ENCODE assay signal across 21 mouse cellular contexts in the genomic region with DNA sequence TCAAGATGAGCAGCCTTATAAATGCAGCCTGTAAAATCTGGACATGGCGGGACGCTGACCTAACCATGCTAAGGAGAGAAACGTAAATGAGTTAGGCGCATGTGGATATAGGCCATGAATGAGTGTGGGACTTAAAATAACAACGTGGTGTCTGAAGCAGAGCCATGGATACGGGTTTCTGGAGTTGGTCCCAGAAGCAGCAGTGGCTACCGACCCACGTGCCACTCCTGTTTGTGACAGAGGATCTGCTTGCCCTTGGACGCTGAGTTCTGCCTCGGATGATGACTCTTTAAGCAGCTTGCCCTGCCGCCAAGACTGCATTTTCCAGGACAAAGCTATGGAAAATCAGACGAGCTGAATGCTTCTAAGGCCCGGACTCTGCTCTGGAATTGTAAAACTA.
DNase-seq lines count a peak whose midpoint lies in the region; ATAC-seq lines count a peak whose summit lies in the region.
"Had no signal": no experiment of that assay in that cellular context is flagged by ENCODE, and none has a peak within 500 bp of the region (broad histone marks: within the 10 kb centered on the region; RNA-seq: fewer than 3 reads in every experiment).

No protein-coding gene starts in this region.

- H3K9me3 ChIP-seq in hindbrain, embryonic 16.5 days (ENCODE audit: control insufficient read depth, low read length) = no peaks in the 10 kb centered on the region
- no peaks in the 10 kb centered on the region for H3K9me3 ChIP-seq in hindbrain, embryonic 11.5 days (ENCODE audit: control insufficient read depth, low read length)
- H3K9me3 ChIP-seq: embryonic facial prominence, embryonic 10.5 days; forebrain, embryonic 13.5 days had no signal

- H3K4me2 ChIP-seq in hindbrain, embryonic 16.5 days (ENCODE audit: low read length) = no peak overlapping the region
- no peak overlapping the region for H3K4me2 ChIP-seq in hindbrain, embryonic 11.5 days (replicated peaks; ENCODE audit: low read depth, low read length)
- H3K4me2 ChIP-seq: forebrain, embryonic 13.5 days; midbrain, embryonic 11.5 days had no signal

- intact Hi-C loops in gastrocnemius, postnatal 14 days (cut with DNase I; ENCODE audit: low total_unique reads) = no loop called here

- no peak overlapping the region for H3K4me3 ChIP-seq in hindbrain, embryonic 16.5 days (ENCODE audit: low read length)
- H3K4me3 ChIP-seq in hindbrain, embryonic 11.5 days (ENCODE audit: low read depth, low read length) = no peak overlapping the region
- H3K4me3 ChIP-seq: embryonic facial prominence, embryonic 10.5 days; forebrain, embryonic 13.5 days had no signal

- no peak overlapping the region for H3K27ac ChIP-seq in hindbrain, embryonic 16.5 days (ENCODE audit: low read depth, low read length)
- H3K27ac ChIP-seq in hindbrain, embryonic 11.5 days (ENCODE audit: low read depth, low read length) = no peak overlapping the region
- H3K27ac ChIP-seq: embryonic facial prominence, embryonic 10.5 days; forebrain, embryonic 13.5 days; stomach, postnatal 0 days had no signal

- 70% methylated on average over 13 of the region's 13 CpGs for WGBS in hindbrain, embryonic 16.5 days
- 85% methylated on average over 13 of the region's 13 CpGs for WGBS in hindbrain, embryonic 11.5 days

- H3K9ac ChIP-seq in hindbrain, embryonic 16.5 days (ENCODE audit: low read depth, low read length) = no peak overlapping the region
- no peak overlapping the region for H3K9ac ChIP-seq in hindbrain, embryonic 11.5 days (ENCODE audit: low read depth, low read length)
- H3K9ac ChIP-seq: forebrain, embryonic 13.5 days had no signal

- ATAC-seq in hindbrain, embryonic 16.5 days = 0 out of 2 replicates have a peak, but pooled peaks have one; percentile 20
- ATAC-seq in hindbrain, embryonic 11.5 days (ENCODE audit: low FRiP score) = no peak
- ATAC-seq: forebrain, embryonic 13.5 days; inflammation-experienced regulatory T-cells, adult 6 months had no signal

- no peaks in the 10 kb centered on the region for H3K36me3 ChIP-seq in hindbrain, embryonic 16.5 days (ENCODE audit: control insufficient read depth, insufficient read depth, low read length)
- no peaks in the 10 kb centered on the region for H3K36me3 ChIP-seq in hindbrain, embryonic 11.5 days (ENCODE audit: control insufficient read depth, insufficient read depth, low read length)
- H3K36me3 ChIP-seq: embryonic facial prominence, embryonic 10.5 days had no signal

- H3K27me3 ChIP-seq in hindbrain, embryonic 16.5 days (replicated peaks; ENCODE audit: control insufficient read depth, insufficient read depth, low read length) = no peaks in the 10 kb centered on the region
- H3K27me3 ChIP-seq in hindbrain, embryonic 11.5 days (ENCODE audit: control insufficient read depth, insufficient read depth, low read length) = no peaks in the 10 kb centered on the region

- H3K4me1 ChIP-seq in hindbrain, embryonic 16.5 days (ENCODE audit: control insufficient read depth, insufficient read depth, low read depth, low read length) = no peaks in the 10 kb centered on the region; the same call in 1 of the 2 replicates
- H3K4me1 ChIP-seq in hindbrain, embryonic 11.5 days (replicated peaks; ENCODE audit: control insufficient read depth, insufficient read depth, low read length) = no peaks in the 10 kb centered on the region

- peak; percentile 50 for DNase-seq in gastrocnemius, adult 18-20 months (ENCODE audit: low spot score)
- no peak for DNase-seq in gastrocnemius, postnatal 14 days
- no peak for DNase-seq in hindbrain, embryonic 11.5 days (ENCODE audit: low spot score)
- peak; percentile 38 to 61 for DNase-seq in right cerebral cortex, postnatal 10 days (ENCODE audit: low spot score in 2 of 2)
- no peak for DNase-seq in right cerebral cortex, adult 18-20 months
- peak; percentile 33 for DNase-seq in telencephalon, adult 2 months (ENCODE audit: low read depth, low spot score)
- no peak for DNase-seq in thymus, postnatal 36 days
- DNase-seq: adrenal gland, postnatal 36 days; cerebellum, postnatal 36 days; kidney, adult 9 months; kidney, postnatal 4 days; lung, adult 2 months; lung, postnatal 4 days; retina, postnatal 1 day; thymus, postnatal 14 days had no signal

Comparison
In these comparisons a context has a peak if more than half of its experiments do, and no peak if none do; other contexts are left out.
1. DNase-seq: peak in gastrocnemius, adult 18-20 months (single experiment), right cerebral cortex, postnatal 10 days (2 of 2) and telencephalon, adult 2 months (single experiment); none in gastrocnemius, postnatal 14 days (single experiment), hindbrain, embryonic 11.5 days (single experiment), right cerebral cortex, adult 18-20 months (single experiment) and thymus, postnatal 36 days (0 of 2).